Mouse (Mus musculus) layer of hippocampus, adult 9-11 months (tissue): Measurements from ENCODE around the gene Zfp287.
A peak's percentile ranks its signal among the peaks of the same experiment; 100 is the strongest.
"Not testable (repeated sequence)": the region's sequence is repeated elsewhere in the genome, so short reads cannot be mapped to it uniquely, and the experiment has no call there.

Source experiments
- DNase-seq: peaks from one replicate; pipeline ENCODE4 v3.0.0; 2022

Zfp287 gene

GRCm38 (mm10) chr11:62731311-62732021, at the start of gene Zfp287:
TSS of gene Zfp287 (minus strand) at chr11:62731905.
- peak; percentile 94 for DNase-seq

- peak; percentile 42 for DNase-seq
Measured at GRCm38 (mm10) chr11:62776510-62776909, 44.8 kb upstream of the Zfp287 start.

- DNase-seq = no peak
Measured at GRCm38 (mm10) chr11:62760755-62761457, 29.2 kb upstream of the Zfp287 start.

- DNase-seq = no peak
Measured at GRCm38 (mm10) chr11:62758491-62758890, 26.8 kb upstream of the Zfp287 start.

GRCm38 (mm10) chr11:62757906-62758305, 26.2 kb upstream of the Zfp287 start:
- DNase-seq = no peak

GRCm38 (mm10) chr11:62757143-62757507, 25.4 kb upstream of the Zfp287 start:
- no peak for DNase-seq

- peak; percentile 92 for DNase-seq
Measured at GRCm38 (mm10) chr11:62756456-62757142, 24.9 kb upstream of the Zfp287 start.

- no peak for DNase-seq
Measured at GRCm38 (mm10) chr11:62752780-62753179, 21.1 kb upstream of the Zfp287 start, which contains the start of gene Gm10428. TSS of gene Gm10428 (plus strand) at chr11:62753100.

GRCm38 (mm10) chr11:62752191-62752590, 20.5 kb upstream of the Zfp287 start:
- DNase-seq = no peak

GRCm38 (mm10) chr11:62749445-62749844, 17.7 kb upstream of the Zfp287 start:
- not testable (repeated sequence) for DNase-seq

- no peak for DNase-seq
Measured at GRCm38 (mm10) chr11:62748062-62748461, 16.4 kb upstream of the Zfp287 start.

GRCm38 (mm10) chr11:62747227-62747626, 15.5 kb upstream of the Zfp287 start:
- no peak for DNase-seq

GRCm38 (mm10) chr11:62746001-62746533, 14.4 kb upstream of the Zfp287 start:
- peak; percentile 60 for DNase-seq

GRCm38 (mm10) chr11:62744103-62744502, 12.4 kb upstream of the Zfp287 start:
- peak; percentile 59 for DNase-seq

GRCm38 (mm10) chr11:62742261-62742957, 10.7 kb upstream of the Zfp287 start:
- DNase-seq = no peak

GRCm38 (mm10) chr11:62741186-62741585, 9.5 kb upstream of the Zfp287 start:
- no peak for DNase-seq

- no peak for DNase-seq
Measured at GRCm38 (mm10) chr11:62732665-62733064, 960 bp upstream of the Zfp287 start.

GRCm38 (mm10) chr11:62732022-62732387, 300 bp upstream of the Zfp287 start:
- DNase-seq = no peak

GRCm38 (mm10) chr11:62728276-62728675, 3.4 kb downstream of the Zfp287 start:
- DNase-seq = no peak

- DNase-seq = no peak
Measured at GRCm38 (mm10) chr11:62710657-62711056, 21.0 kb downstream of the Zfp287 start.

- no peak for DNase-seq
Measured at GRCm38 (mm10) chr11:62708252-62708651, 23.5 kb downstream of the Zfp287 start.

- no peak for DNase-seq
Measured at GRCm38 (mm10) chr11:62706141-62706540, 25.6 kb downstream of the Zfp287 start.

GRCm38 (mm10) chr11:62701218-62701617, 30.5 kb downstream of the Zfp287 start:
- no peak for DNase-seq
